Mouse (Mus musculus) cerebellum, postnatal 36 days (tissue): ENCODE measurements around the gene Cabcoco1.

Experiments used
- DNase-seq, 2 experiments: peaks; one replicate each; pipeline ENCODE4 v3.0.0; 2021 to 2022; ENCODE audit warnings: mixed read lengths in 2 of 2

Gene Cabcoco1

DNA sequence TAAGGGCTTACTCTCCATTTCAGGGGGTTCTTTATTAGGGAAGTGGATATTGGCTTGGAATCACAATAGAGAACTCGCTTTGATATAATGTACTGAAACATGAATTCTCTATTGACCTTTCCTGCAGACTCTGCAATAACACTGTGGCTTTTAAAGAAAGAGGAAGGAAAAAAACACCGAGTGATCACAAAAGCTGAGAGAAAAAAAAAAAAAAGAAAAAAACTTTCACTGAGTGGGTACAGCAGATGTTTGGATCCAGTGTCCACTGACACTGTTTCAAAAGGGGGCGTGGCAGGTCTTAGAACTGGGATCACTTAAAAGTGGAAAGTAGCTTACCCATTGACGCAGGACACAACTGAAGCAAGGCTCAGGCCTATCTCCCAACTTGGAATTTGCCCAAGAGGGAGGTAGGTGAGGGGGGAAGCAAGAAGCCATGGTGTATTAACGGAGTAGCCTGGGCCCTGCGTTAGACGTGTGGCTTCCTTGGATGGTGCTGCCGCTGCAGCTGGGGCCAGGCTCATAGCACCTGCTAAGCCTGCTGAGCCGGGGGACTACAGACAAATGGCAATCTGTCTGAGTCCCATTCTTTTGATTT lies 107.6 kb downstream of the Cabcoco1 start:
- no peak for DNase-seq

DNA sequence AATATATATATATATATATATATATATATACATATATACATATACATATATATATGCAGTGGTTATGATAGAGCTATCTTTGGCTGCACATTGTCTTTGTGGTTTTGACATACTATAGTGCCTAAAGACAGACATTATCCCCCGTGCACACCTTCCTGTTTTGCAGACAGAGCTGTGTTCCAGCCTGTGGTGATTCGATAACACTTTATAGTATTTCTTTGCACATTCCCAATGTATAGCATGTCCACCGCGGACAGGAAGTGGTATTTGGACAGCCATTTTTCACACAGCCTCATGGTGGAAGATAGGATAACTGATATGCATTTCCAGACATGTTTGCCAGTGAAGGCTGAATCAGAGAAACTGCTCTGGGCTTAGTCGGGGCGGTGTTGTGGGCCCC lies 110.3 kb downstream of the Cabcoco1 start:
- DNase-seq = no peak

DNA sequence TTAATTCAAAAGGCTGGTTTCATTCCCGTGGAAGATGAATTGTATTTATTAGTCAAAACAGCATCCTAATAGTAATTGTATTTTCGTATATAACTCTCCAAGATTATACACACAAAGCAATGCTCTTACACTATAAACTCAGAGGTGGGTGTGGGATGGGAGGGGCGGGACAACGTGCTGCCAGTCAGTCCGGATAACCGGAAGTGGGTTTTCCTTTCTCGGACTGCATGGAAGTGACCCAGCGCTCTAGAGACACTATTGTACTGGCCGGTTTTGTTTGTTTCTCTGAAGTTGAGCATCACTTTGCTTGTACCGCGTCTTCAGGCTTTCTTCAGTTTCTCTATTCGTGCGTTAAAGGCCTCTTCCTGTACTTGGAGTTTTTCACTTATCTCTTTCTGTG lies 110.8 kb downstream of the Cabcoco1 start:
- DNase-seq = no peak

DNA sequence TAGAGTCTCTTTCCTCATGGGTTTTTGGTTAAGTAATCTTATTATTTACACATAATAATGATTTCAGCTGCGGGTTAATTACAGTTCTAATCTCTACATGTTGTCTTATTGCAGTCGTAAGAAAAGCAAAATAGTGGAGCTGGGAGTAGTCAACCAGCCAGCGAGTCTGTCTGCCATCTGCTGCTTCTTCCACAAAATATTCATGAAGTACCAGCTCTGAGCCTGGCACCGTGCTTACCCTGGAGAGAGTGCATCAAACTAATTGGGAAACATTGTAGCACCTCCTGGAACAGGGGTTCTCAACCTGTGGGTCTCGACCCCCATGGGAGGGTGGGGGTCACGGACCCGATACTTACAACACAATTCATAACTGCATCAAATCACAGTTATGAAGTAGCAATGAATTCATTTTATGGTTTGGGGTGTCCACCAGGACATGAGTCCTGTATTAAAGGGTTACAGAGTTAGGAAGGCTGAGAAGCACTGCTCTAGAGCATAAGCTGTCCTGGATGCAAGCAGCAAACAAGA lies 121.2 kb downstream of the Cabcoco1 start:
- DNase-seq = no peak

DNA sequence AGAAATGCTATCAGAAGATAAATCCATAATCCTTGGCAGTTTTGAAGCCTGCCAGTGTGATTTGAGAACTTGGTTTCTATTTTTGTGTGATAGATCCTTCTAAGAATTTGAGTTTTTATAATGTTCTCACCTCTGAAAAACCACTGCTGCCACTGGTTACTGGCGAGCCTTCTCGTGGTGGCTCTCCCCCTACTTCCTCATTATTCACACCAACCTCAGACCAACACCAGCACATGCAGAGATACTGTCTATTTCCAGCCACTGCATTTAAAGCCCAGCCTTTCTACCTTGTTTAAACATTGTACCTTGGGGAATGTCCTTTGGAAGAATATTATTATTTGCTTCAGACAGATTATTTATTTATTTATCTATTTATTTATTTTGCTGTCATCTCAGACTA lies 121.8 kb downstream of the Cabcoco1 start:
- DNase-seq = no peak

DNA sequence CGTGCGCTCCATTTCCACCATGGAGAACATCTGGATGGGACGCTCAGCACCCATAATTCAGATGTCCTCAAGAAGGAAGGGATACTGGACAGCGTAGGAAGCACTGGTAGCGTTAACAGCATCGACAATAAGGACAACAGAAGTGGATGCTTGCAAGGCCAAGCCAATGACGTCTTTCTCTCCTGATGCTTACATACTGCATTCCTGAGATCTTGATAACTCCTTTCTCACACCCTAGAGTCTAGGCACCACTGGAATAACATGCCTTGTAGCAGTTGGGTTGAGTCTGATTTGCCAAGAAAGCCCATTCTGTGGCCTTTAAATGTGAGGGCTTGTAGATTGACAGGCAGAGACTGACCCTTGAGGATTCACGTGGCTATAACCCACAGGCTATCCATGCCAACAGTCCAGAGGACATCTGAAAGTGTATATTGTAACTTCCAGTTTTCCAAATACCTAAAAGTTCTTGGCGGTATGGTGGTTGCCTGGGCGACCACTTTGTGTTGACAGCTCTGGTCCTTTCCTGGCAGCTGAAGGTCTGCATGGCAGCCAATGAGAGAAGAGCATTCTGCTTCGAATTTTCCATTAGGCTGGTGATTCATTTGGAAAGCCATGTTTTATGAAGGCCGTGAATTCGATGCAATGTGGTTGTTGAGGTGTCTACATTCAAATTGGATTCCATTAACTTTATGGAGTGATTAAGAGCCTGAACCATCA lies 124.5 kb downstream of the Cabcoco1 start:
- no peak for DNase-seq

DNA sequence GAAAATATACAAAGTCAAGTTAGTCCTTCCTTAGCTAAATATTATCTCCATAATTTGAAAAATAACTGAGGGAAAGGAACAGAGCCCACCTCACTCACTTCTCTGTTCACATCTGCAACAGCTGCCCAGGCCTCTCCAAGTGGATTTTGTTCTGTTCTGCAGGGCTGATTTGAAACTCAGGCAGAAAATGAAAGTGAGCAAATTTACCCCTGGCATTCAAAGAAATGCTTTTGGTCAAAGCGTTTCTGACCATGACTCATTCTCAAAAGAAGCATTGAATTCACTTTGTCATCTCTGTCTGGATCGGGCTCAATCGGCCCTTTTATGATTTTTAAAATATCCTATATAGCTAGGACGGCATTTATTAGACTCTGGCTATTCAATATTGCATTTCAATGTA lies 135.8 kb downstream of the Cabcoco1 start:
- no peak for DNase-seq

DNA sequence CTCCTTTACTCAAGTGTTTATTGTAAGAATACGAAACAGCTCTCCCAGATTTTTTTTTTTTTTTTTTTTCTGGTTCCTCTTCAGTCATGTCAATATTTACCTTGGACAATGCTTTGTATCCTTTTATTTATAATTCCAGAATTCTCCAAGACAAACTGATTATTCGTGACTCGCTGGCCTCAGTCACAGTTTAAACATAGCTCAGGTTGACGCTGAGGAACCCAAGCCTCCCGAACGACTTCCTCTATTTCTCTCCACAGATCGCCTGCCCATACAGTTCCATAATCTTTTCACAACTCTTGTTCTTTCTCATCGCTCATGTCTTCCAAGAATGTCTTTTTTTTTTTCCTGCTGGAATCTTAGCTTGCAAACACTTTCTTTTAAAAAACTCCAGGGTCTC lies 144.9 kb downstream of the Cabcoco1 start:
- DNase-seq = no peak

DNA sequence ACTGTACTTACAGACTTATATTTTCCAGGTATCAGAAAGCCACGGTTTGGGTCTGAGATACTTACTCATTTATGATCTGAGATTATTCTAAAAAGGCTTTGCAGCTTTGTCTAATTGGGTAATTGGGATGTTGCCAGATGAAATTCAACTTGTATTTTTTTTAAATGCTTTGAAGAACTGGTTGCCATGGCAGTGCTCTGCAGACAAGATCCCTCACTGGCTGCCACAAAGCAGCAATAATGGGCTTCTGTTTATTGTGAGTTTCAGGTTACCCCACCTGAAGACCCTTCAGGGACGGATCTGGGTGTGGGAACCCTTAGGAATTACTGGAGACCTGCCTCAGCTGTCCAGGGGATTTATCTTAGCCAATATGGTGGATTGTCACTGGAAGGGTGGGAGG lies 145.6 kb downstream of the Cabcoco1 start:
- DNase-seq = no peak

DNA sequence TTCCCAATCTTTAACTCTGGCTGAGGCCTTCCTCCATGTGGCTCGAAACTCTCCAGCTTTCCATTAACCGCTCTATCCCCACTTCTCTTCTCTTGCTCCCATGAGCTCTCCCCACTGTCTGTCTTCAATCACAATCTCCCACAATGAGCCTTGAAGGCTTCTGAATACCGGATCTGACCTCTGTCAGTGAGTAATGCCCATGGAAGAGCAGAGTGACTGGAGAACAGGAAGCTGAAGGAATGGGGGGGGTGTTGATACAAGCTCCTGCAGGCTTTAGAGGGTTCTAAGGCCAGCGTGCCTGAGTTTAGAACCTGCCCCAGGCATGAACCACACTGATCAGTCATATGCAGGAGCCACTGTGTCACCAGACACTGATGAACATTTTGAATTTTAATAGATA lies 150.1 kb downstream of the Cabcoco1 start:
- DNase-seq = no peak

DNA sequence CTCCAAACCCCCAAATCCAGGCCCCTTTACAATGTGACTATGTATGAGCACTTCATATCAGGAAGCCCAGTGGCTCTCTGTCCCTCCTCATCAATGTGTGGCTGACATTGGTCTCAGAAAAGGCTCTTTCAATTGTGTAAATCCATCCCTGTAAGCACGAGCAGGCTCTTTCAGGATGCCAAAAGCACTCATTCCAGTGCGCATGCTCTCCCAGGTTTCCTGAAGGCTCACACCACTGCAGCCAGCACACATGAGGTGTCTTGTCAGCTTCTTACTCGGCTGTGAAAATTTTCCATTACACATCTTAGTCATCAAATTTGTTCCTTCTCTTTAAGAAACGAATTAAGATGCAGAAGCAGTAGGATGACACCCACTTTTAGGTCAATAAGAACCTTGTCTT lies 152.9 kb downstream of the Cabcoco1 start:
- no peak for DNase-seq

DNA sequence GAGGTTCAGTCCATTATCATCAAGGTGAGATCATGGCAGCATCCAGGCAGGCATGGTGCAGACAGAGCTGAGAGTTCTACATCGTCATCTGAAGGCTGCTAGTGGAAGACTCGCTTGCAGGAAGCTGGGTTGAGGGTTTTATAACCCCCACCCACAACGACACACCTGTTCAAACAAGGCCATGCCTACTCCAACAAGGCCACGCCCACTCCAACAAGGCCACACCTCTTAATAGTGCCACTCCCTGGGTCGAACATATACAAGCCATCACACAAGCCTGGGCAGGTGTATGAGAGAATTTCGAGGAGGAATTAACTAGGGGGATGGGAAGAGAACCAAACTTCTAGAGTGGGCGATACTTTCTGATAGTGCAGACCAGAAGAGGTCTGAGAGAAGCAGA lies 153.6 kb downstream of the Cabcoco1 start:
- DNase-seq = no peak
